Mouse (Mus musculus): Measurements from ENCODE around the gene Stpg3.

Gene Stpg3

DNA sequence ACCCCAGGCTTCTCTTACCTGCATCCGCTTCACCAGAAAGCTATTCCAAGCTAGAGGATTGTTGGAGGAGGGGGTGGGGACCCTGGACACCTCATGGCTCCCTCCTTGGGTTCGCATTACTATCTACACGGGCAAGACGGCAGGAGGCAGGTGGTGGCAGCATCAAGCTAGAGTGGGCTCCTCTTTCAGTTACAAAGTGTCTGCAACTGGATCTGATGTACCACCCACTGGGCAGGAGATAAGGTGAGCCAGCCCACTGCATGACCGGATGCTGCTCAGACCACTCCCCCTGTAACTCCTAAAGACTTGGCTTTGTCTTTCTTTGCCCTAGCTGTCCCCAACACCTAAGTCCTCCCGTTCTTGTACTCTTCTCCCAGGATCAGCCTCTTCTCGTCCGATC lies 22.2 kb upstream of the Stpg3 start, which contains the start of gene Rnf224:
TSS of gene Rnf224 (minus strand) at position 174 of the 400 bp plus-strand sequence.
- no peak for DNase-seq (ENCODE audit: low spot score in 2 of 2)

DNA sequence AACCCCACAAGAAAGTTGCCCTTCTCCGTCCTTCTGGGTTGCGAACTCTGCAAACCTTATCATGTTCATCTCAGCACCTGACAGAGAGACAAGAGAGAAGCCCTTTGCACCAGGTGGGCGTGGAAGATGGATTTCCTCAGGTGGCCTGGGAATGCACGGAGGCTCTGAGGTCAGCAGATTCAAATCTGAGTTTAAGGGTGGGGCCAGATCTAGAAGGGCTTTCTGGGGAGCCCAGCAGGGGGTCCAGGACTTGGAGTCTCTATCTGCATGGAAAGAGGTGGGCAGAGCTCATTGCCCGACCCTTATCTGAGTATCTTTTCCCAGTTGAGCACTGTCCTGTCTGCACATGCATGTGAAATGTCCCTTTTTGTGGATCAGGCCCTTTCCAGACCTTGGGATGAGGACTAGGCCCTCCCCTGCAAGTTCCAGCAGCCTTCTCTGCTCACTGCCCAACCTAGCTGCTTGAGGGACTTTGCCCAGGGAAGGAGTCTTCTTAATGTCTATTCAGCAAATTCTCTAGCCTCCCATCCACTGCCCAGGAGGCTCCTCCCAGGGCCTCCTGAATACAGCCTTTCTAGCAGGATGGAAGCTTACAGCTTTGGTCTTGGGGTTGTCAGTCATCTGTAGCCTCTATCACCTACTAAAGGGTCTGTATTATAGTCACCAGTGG lies 20.2 kb upstream of the Stpg3 start:
- DNase-seq (ENCODE audit: low spot score in 2 of 2), result no peak

DNA sequence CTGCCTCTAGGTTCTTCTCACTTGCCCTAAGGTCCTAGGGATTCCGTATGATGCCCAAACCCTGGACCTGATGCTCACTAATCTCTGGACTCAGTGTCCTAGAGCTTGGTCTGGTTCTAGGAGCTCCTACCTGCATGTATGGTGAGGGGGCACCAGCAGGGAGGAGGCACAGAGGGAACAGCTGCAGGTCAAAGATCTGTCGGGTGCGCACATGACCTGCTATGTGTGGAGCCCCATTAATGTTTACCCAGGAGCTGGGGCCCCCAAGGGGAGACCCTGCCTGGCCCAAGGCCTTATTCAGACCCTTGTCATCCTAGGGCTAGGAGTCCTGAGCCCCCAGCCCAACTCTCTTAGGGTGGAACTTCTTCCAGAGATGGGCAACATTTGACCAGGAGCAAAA lies 19.6 kb upstream of the Stpg3 start, which contains the start of gene Slc34a3:
TSS of gene Slc34a3 (minus strand) at position 315 of the 400 bp plus-strand sequence.
- DNase-seq (ENCODE audit: low spot score in 2 of 2), result no peak

DNA sequence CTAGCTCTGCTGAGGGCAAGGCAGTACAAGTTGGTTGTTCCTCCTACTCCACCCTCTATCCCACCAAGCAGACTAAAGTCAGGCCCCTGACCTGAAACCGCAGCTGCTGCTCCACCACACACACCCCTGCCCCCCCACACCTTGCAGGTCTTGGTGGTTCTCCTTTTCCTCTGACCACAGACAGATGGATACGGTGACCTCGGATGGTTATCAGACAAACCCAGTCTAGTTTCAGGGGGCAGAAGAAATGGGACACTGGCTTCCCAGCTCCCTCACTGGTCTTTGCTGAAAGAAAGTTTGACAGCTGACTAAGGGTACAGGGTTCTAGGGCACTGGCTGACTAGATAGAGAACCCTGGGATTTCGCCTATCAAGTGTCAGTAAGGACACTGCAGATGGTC lies 19.0 kb upstream of the Stpg3 start:
- DNase-seq (ENCODE audit: low spot score in 2 of 2), result no peak

DNA sequence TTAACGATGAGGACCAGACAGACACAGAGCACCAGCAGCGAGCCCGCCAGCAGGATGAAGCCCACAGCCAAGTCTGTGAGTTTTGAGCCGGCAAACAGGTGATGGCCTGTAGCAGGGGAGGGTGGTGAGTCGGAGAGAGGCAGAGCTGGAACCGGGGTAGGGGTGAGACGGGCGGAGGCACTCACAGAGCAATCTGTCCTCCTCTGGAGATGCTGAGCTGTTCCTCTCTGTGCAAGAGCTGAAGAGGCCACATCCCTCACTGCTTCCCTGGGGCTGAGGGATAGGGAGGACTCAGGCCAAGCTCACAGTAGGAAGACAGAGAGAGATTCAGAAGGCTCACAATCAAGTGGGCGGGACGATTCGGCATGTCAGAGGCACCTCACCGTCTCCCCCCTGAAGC lies 16.6 kb upstream of the Stpg3 start:
- no peak for DNase-seq (ENCODE audit: low spot score in 2 of 2)

DNA sequence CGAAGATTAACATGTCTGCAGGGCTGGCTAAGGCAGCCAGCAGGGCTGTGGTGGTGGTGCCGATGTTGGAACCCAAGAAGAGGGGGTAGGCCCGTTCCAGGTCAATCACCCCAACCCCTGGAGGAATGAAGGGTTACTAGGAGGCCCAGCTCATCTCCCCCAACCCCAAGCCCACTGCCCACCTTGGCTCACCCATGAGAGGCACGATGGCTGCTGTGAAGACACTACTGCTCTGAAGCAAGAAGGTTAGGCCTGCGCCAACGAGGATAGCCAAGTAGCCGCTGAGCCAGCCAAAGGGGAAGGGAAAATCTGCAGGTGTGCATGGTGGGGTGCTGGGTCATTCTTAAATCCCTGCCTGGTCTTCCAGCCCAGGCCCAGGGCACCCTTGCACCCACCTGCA lies 16.1 kb upstream of the Stpg3 start:
- no peak for DNase-seq (ENCODE audit: low spot score in 2 of 2)

DNA sequence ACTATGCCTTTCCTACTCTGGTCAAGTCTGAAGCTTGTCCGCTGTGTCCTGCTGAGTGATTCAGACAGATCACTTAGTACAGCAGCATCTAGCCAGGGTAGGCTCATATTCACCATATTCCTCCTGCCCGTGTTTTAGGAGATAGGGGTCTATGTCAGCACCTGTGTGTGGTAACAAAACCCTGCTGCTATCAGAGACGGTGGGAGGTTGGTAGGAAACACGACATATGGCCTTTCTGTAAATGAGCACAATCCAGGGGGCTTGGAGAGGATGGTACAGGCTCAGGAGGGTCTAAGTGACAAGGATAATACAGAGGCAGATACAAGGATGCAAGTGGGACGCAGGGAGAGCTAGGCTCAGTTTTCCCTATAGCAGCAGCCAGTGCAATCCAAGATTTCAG lies 15.1 kb upstream of the Stpg3 start:
- no peak for DNase-seq (ENCODE audit: low spot score in 2 of 2)

DNA sequence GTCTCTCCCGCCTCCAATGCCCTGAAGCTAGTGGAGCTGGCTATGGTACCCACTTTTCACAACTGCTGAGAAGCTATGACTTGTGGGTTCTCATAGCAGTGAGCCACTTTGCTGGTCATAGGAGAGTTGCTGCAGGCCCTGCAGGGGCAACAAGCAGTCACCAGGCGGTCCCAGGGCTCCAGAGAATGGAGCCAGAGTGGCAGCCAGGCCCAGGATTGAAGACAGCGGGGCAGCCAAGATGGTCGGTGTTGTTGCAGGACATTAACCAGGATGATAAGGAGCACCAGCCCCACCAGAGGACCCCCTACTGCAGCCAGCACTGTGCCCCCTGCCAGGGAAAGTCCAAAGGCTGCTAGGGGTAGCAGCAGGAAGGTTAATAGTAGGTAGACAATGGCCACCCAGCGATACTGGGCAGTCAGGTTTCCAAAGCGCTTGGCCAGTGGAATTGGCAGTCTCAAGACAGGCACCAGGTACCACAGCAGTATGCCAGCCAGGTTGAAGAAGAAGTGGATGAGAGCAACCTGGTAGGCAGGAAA lies 14.6 kb upstream of the Stpg3 start:
- DNase-seq (ENCODE audit: low spot score in 2 of 2), result no peak

DNA sequence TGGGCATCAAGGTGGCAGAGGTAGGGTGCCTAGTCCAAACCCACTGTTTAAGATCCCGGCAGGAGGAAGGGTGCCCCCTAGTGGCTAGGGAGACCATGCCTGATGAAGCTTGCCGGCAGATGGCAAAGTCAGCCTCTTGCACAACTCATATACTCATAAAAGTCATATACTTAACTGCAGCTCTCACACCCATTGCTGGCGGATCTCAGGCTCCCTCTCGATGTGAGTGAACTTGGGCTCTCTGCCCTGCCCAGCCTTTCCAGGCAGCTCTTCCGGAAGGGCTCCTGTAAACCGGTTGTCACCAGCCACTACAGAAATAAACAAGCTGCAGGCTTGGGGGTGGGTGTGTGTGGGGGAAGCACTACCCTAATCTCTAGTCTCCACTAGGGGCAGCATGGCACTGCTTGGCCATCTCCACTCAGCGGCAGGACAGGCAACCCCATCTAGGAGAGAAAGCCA lies 14.0 kb upstream of the Stpg3 start:
- peak; percentile 84 to 86 for DNase-seq (ENCODE audit: low spot score in 2 of 2)

DNA sequence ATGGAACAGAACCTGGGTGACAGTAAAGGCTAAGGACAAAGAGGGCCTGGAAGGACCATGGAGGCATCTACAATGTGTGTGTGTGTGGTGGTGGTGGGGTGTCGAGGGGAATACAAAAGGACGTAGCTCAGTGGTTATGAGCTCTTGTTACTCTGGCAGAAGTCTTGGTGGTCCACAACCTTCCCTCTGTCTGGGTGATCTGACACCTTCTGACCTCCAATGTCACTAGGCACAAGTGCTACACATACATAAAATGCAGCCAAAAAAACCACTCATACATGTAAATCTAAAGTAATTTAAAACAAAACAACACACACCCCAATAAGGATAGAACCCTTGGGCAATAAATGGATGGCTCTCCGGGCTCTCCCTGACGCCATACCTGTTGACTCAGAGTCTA lies 13.0 kb upstream of the Stpg3 start:
- no peak for DNase-seq (ENCODE audit: low spot score in 2 of 2)

DNA sequence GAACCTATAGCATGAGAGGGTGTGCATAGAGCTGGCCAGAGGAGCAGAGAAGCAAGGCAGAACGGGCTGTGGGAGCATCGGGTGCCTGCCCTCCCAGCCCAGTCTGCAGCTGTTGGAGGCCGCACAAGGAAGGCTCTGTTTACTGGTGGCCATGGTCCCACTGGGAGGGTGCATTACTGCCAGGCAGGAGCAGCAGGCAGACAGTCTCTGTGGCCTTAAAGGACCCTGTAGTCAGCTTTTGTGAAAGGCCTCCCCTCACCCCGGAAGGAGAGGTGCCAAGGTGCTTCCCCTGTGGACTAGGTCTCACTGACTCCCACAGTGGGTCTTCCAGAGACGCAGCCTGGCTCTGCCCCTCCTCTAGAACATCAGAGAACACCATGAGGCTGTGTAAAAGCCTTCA lies 12.4 kb upstream of the Stpg3 start:
- no peak for DNase-seq (ENCODE audit: low spot score in 2 of 2)

DNA sequence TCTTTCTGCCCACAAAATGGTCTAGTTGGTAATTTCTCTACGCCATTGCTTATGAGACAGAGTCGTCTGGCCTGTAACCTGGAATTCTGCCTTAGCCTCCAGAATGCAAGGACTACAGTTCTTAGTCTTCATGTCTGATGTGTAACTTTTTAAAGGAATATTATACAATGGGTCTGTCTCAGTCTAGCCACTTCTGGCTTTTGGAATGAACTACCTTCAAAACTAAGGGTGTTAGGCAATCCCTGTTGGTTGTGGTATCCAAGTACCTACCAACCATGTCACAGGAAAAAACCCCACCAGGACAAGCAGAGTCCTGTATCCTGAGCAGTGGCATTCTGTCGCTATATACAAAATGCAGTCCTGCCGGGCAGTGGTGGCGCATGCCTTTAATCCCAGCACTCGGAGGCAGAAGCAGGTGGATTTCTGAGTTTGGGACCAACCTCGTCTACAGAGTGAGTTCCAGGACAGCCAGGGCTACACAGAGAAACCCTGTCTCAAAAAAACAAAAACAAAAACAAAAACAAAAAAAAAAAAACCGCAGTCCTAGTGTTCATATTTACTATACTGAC lies 11.5 kb upstream of the Stpg3 start:
- no peak for DNase-seq (ENCODE audit: low spot score in 2 of 2)

DNA sequence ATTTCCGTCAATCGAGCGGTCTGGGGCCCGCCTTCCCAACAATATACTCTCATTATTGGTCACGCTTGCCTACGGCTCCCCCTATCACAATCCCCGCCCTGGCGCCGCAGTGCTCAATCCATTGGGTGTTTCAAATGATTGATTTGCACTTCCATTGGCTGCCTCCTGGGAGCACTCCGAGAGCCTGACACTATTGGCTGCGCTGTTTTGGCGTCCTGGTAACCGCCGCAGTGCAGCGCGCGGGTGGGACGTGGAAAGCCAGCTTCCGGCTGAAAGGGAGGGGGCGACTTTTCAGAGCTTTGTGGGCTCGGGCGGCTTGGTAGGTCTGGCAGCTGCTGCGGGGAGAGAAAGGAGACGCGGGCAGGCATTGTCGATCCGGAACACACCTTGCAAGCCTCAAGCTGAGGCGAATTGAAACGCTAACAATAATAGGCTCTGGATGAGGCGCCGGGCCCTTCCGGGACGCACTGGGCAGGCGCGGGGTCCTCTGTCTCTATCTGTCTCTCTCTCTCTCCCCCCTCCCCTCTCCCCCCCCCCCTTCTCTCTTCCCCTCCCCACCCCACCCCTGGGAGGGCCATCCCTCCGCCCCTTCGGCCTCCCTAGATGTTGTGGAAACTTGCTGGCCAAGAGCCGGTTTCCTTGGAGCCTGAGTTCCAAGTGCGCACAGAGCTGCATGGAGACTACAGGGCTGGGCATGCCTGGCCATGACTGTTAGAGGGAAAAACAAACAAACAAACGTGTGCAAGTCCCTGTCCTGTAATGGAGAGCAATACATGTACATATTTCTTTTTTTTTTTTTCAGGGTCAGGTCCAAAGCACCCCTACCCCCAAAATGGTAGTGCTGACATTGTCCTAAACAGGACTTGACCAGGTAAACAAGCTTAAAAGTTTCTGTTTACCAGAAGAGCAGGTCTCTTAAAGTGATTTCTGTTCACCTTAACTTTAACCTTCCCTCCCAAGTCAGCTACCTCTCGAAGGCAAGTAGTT lies 10.6 kb upstream of the Stpg3 start:
- DNase-seq (ENCODE audit: low spot score in 2 of 2), result peak; percentile 97 to 99

DNA sequence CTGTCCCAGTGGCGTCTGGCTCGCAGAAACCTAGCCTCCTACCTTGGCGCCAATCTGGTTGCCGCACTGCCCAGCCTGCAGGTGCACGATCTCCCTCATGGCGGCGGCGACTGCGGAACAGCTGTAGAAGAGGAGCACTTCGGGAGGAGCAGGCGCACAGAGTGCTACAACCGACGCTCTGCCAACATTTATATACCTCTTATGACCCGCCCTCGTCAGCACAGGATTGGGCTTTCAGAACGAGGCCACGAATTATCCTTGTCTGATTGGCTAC lies 10.0 kb upstream of the Stpg3 start, which contains the start of gene Tubb4b:
TSS of gene Tubb4b (minus strand) at position 211 of the 274 bp plus-strand sequence.
- DNase-seq (ENCODE audit: low spot score in 2 of 2), result no peak

DNA sequence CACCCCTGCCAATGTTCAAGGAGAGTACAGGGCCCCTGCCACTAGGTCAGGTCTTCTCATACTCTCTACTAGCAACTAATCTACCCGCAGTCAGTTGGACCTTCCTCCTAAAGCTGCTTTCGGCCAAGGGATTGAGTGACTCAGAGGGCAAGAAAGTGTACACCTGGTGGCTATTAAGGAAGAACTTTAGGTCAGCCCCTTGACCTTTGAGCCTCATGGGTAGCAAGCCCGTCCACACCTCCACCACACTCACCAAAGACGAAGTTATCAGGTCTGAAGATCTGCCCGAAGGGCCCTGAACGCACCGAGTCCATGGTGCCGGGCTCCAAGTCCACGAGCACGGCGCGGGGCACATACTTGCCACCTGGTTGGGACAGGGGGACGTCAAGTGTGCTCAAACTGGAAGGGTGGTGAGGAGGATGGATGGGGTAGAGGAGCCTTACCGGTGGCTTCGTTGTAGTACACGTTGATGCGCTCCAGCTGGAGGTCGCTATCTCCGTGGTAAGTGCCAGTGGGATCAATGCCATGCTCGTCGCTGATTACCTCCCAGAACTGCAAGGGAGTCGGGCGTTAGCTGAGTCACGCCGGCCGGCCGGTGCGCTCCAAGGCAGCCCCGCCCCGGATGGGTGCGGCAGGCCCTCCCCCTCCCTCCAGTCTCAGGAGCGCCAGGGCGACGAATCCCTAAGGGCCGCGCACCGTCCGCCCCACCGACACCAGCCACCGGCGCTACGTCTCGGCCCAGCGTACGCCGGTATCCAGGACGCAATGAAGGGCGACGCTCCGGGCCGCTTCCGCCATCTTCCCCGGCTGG lies 9.4 kb upstream of the Stpg3 start:
- DNase-seq (ENCODE audit: low spot score in 2 of 2), result peak; percentile 73 to 83

DNA sequence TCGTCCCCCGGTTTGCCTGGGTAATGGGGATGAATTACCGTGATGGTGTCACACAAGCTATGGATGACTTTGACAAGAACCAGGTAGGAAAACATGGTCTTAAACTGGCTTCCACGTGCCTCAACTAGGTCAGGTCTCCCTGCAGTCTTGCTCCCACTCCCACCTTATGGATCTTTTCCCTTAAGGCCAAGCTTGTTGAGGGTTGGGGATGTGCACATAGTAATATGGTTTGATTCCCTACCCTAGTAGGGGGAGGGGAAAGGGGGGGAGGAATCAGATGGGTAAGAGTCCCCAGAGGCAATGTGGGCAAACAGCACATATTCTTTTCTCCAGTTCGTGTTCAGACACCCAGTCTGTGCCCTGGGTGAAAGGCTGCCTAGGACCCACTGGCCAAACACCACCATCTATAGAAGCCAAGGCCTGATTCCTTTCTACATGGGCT lies 6.9 kb upstream of the Stpg3 start:
- DNase-seq (ENCODE audit: low spot score in 2 of 2), result no peak

DNA sequence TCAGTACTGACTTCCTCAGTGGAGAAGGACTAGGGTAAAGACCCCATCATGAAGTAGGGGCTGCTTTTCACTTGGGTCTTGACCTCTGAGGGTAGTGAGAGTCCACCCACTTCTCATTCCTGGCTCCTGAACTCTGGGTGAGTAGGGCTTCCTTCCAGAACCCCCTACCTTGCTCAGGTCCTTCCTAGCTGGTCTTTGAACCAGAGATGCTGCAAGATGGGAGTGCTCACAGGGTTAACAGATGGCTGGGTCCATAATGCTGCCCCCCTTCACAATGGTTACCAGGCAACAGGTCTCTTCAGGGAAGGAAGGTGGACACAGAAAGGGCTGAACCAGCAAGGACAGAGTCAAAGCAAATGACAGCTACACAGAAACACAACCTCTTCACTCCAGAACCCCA lies 4.0 kb upstream of the Stpg3 start, which contains the start of gene Fam166a:
TSS of gene Fam166a (plus strand) at position 301 of the 400 bp plus-strand sequence.
- no peak for DNase-seq (ENCODE audit: low spot score in 2 of 2)

DNA sequence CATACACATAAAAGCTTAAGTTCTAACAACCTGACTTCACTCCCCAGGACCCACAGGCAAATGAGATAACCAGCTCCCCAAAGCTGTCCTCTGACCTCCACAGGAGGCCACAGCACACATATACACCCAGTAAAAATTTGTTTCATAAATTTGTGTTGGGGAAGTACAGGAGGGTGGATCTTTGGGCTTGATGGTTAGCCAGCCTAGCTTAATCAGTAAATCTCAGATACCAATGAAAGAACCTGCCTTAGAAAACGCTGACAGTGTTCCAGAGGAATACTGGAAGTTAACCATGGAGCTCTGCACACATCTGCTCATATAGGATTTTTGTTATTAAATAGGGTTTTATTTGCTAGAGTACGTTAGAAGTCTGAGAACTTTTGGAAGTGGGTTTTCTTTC lies 3.2 kb upstream of the Stpg3 start:
- DNase-seq (ENCODE audit: low spot score in 2 of 2), result no peak

DNA sequence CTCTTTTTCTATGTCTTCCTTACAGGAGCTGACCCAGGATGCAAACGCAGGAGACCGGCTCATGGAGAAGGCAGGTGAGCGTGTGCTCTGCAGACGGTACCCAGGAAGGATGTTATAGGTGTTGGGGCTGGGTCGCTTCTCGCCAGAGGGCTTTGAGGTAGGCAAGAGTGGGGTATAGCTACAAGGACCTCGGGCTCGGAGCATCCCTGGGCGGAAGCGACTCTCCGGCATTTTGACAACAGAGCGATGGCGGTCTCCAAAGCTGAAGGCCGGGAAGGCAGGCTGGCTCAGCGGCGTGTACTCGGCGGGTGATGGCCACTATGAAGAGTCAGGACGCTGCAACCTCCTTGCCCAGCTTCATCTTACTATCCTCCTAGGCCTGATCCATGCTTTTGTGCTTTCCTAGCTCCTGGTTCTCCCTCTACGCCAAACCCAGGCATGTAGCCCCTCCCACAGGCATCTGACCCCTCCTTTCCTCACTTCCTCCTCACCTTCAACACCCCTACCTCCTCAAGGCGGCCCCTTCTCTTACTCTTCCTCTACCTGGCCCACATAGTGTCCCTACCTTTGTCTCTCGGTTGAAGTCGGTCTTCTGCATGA lies 1.1 kb downstream of the Stpg3 start:
- no peak for DNase-seq (ENCODE audit: low spot score in 2 of 2)

DNA sequence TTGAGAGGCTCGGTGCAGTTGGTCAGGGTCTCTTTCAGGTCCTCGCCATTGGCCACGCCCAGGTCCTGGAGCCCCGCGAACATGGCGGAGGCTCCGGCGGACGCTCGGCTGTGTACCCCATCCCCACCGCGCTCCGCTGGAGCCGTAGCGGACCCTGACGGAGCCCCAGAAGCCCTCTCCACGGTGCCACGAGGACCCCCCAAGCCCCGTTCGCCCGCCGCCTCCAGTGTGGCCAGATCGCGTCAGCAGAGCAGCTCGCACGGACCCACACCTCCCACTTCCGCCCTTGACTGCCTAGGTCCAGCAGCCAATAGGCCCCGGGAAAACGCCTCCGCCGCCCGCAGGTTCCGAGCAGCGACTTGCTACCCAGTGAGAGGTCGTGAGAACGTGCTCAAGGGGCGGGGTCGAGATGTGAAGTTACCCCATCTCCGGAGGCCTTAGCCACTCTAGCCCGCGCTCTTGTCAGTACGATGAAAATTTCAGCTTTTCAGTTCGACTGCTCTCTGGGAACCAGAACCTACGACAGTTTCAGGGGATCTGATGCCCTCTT lies 3.2 kb downstream of the Stpg3 start, which contains the start of gene Nelfb:
TSS of gene Nelfb (minus strand) at position 369 of the 550 bp plus-strand sequence.
- DNase-seq (ENCODE audit: low spot score in 2 of 2), result peak; percentile 89 to 93
